Mouse (Mus musculus): Measurements from ENCODE around the gene Slc52a3.

Gene Slc52a3

GRCm38 (mm10) chr2:152048981-152049441 lies 52.7 kb downstream of the Slc52a3 start:
- no peak for DNase-seq

- no peak for DNase-seq
These were observed 53.4 kb downstream of the Slc52a3 start for GRCm38 (mm10) chr2:152049611-152050270.

GRCm38 (mm10) chr2:152050316-152050715 lies 54.0 kb downstream of the Slc52a3 start:
- no peak for DNase-seq

GRCm38 (mm10) chr2:152051985-152052384 lies 55.7 kb downstream of the Slc52a3 start:
- DNase-seq, result no peak

- no peak for DNase-seq
These were observed 59.1 kb downstream of the Slc52a3 start for GRCm38 (mm10) chr2:152055406-152055805.

- DNase-seq, result no peak
These were observed 60.3 kb downstream of the Slc52a3 start for GRCm38 (mm10) chr2:152056368-152057251.

- no peak for DNase-seq
These were observed 60.9 kb downstream of the Slc52a3 start for GRCm38 (mm10) chr2:152057252-152057563.
